Mouse (Mus musculus): ENCODE measurements around the gene Atoh8. TPM values are rescaled to one million over a fixed set of nuclear protein-coding genes. Genes with fewer than 3 reads are reported as not detected.

Atoh8 gene
- polyA plus RNA-seq, 1 experiment from 2014 or later: 3.1 TPM

DNA sequence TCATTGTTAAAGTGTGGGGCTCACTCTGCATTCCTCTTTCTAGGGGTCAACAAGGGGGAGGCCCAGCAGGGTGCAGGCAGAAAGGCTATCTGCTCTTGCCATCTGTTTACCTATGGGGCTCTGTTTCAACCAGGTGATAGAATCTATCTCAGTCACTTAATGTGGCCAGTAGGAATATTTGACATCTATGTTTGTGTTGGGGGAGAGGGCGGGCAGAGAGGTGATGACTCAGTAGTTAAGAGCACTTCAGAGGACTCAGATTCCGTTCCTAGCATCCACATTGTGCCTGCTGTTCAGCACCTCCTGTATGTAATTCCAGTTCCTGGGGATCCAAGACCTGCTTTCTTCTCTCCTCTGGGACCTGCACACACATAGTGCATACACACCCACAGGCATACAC is 4.7 kb upstream of the Atoh8 start:
- Histone ChIP-seq H3K36me3 (ENCODE audit: control insufficient read depth, insufficient read depth, low read length) (no peaks in the 10 kb centered on the region), H3K4me2 (no peak overlapping the region), H3K27me3 (replicated peaks; ENCODE audit: control insufficient read depth, insufficient read depth, low read length) (peaks cover 56% of the 10 kb centered on the region), H3K9ac (ENCODE audit: low read depth, low read length) (no peak overlapping the region), H3K4me1 (replicated peaks; ENCODE audit: control insufficient read depth, insufficient read depth, low read length) (no peaks in the 10 kb centered on the region), H3K9me3 (ENCODE audit: control insufficient read depth, low read length) (no peaks in the 10 kb centered on the region), H3K4me3 (ENCODE audit: low read depth, low read length) (no peak overlapping the region), H3K27ac (ENCODE audit: low read depth, low read length) (no peak overlapping the region)
- 47% methylated on average over 2 of the region's 2 CpGs for WGBS
- DNase-seq (ENCODE audit: low spot score): no peak
- no peak for ATAC-seq (replicated peaks; ENCODE audit: low FRiP score)

DNA sequence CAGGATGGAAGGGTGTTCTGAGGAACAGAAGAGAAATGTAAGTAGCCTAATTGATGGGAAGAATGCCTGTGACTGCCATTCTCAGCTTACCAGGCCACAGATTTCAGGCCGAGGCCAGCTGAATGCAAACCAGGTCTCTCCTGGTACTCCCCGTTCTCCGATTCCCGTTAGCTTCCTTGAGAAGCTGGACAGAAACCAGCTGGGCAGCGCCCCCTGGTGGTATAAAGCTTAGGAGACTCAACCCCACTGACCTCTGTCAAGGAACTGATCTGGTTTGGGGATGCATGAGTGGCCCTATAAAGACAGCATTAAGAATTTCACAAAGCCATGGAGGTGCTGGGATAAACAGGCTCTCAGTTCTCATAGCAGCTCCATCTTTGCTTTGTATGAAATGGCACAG is 1.7 kb upstream of the Atoh8 start:
- no peaks in the 10 kb centered on the region for H3K9me3 ChIP-seq (ENCODE audit: control insufficient read depth, low read length)
- 3% methylated on average over 5 of the region's 5 CpGs for WGBS
- H3K36me3 ChIP-seq (ENCODE audit: control insufficient read depth, insufficient read depth, low read length): no peaks in the 10 kb centered on the region
- H3K4me2 ChIP-seq: no peak overlapping the region
- DNase-seq (ENCODE audit: low spot score): peak; percentile 79
- H3K27ac ChIP-seq (ENCODE audit: low read depth, low read length): no peak overlapping the region
- ATAC-seq (replicated peaks; ENCODE audit: low FRiP score): no peak
- H3K9ac ChIP-seq (ENCODE audit: low read depth, low read length): no peak overlapping the region
- no peaks in the 10 kb centered on the region for H3K4me1 ChIP-seq (replicated peaks; ENCODE audit: control insufficient read depth, insufficient read depth, low read length)
- H3K27me3 ChIP-seq (replicated peaks; ENCODE audit: control insufficient read depth, insufficient read depth, low read length): peaks cover 82% of the 10 kb centered on the region
- H3K4me3 ChIP-seq (ENCODE audit: low read depth, low read length): no peak overlapping the region

DNA sequence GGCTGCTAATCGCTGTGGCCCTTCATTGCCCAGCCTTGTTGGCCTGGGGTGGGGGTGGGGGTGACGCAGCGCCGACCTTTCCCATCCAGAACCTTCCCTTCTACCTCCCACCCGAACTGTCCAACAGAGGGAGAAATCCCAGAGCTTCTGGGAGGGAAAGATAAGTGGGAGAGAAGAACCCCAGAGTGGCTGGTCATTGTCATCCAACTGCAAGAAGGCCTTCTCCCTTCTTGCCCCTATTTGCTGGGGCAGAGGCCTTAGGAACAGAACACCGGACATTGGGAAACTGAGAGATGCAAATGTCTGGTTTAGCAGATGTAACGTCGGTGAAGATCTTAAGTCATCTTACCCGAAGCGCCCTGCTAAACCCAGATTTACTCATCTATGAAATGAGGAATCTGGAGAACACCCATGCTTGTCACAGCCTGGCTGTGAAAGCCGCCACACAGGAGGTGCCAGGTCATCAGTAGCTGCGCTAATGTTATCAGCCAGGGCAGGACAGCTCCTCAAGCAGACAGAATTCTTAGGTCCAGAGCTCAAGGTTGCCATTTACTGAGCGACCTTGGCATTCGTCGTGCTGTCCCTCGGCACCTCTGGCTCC is 530 bp upstream of the Atoh8 start:
- Histone ChIP-seq H3K36me3 (ENCODE audit: control insufficient read depth, insufficient read depth, low read length) (no peaks in the 10 kb centered on the region), H3K27ac (ENCODE audit: low read depth, low read length) (no peak overlapping the region), H3K4me2 (peak overlapping the region; percentile 83), H3K9me3 (ENCODE audit: control insufficient read depth, low read length) (no peaks in the 10 kb centered on the region), H3K9ac (ENCODE audit: low read depth, low read length) (0 out of 2 replicates have a peak overlapping the region, but pooled peaks have one; percentile 1), H3K4me3 (ENCODE audit: low read depth, low read length) (peak overlapping the region; percentile 42), H3K4me1 (replicated peaks; ENCODE audit: control insufficient read depth, insufficient read depth, low read length) (0 out of 2 replicates have a peak, but pooled peaks cover 2% of the 10 kb centered on the region), H3K27me3 (replicated peaks; ENCODE audit: control insufficient read depth, insufficient read depth, low read length) (peaks cover 79% of the 10 kb centered on the region)
- DNase-seq (ENCODE audit: low spot score): no peak
- no peak for ATAC-seq (replicated peaks; ENCODE audit: low FRiP score)
- 18% methylated on average over 16 of the region's 16 CpGs for WGBS

DNA sequence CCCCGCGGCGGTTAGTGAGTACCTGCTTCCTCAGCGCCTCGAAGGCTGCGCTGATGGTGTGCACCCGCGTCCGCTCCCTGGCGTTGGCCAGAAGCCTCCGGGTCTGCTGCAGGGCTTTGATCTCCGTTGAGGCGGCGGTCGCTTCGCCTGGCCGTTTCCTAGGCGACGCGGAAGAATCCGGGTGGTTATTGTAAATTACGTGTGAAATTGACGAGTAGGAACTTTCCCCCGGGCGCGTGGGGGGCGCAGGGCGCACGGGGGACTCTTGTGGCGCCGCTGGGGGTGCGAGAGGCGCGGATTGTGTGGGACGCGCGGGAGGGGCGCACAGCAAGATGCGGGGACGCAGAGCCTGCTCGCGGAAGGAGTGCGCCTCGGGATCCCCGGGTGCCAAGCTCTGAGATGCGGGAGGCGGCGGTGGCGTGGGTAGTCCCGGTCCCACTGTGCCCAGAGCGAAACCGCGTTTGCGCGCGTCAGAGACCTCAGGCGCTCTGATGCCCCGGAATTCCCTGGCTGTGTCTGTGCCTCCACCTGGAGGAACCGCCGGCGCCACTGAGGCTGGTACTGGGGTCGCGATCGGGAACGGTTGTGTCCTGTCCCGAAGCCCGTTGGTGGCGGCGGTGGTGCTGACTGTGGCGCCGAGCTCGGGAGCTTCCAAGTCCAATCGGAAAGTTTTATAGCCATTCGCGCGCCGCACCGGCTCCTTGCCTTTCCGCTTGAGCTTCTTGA is 842 bp downstream of the Atoh8 start:
- no peaks in the 10 kb centered on the region for H3K36me3 ChIP-seq (ENCODE audit: control insufficient read depth, insufficient read depth, low read length)
- H3K27me3 ChIP-seq (replicated peaks; ENCODE audit: control insufficient read depth, insufficient read depth, low read length): peaks cover 85% of the 10 kb centered on the region
- no peak for ATAC-seq (replicated peaks; ENCODE audit: low FRiP score)
- H3K4me1 ChIP-seq (replicated peaks; ENCODE audit: control insufficient read depth, insufficient read depth, low read length): 0 out of 2 replicates have a peak, but pooled peaks cover 2% of the 10 kb centered on the region
- no peaks in the 10 kb centered on the region for H3K9me3 ChIP-seq (ENCODE audit: control insufficient read depth, low read length)
- H3K27ac ChIP-seq (ENCODE audit: low read depth, low read length): no peak overlapping the region
- peak overlapping the region; percentile 83 for H3K4me2 ChIP-seq
- DNase-seq (ENCODE audit: low spot score): peak; percentile 57
- peak overlapping the region; percentile 42 for H3K4me3 ChIP-seq (ENCODE audit: low read depth, low read length)
- under 1% methylated on average over 79 of the region's 79 CpGs for WGBS
- H3K9ac ChIP-seq (ENCODE audit: low read depth, low read length): peak overlapping the region; percentile 1; the same call in 1 of the 2 replicates

DNA sequence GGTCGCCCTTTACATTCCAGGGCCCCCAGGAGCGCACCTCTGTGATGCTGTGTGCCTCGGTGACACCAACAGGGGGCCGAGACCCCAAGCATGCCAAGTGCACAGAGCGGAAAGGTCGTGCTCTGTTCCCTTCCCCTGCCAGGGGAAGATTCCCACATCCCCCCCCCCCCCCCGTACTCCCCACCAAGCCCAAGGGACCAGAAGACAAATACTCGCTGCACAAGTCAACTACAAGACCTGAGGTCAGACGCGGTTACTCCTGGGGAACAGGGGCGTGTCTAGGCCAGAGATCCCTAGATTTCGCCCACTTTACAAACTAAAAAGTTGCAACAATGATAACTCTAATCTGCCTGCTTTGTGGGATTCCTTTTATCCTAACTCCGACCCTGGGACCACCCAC is 1.4 kb downstream of the Atoh8 start:
- Histone ChIP-seq H3K4me2 (peak overlapping the region; percentile 83), H3K9ac (ENCODE audit: low read depth, low read length) (no peak overlapping the region), H3K4me1 (replicated peaks; ENCODE audit: control insufficient read depth, insufficient read depth, low read length) (0 out of 2 replicates have a peak, but pooled peaks cover 2% of the 10 kb centered on the region), H3K36me3 (ENCODE audit: control insufficient read depth, insufficient read depth, low read length) (no peaks in the 10 kb centered on the region), H3K27me3 (replicated peaks; ENCODE audit: control insufficient read depth, insufficient read depth, low read length) (peaks cover 84% of the 10 kb centered on the region), H3K9me3 (ENCODE audit: control insufficient read depth, low read length) (no peaks in the 10 kb centered on the region), H3K27ac (ENCODE audit: low read depth, low read length) (no peak overlapping the region), H3K4me3 (ENCODE audit: low read depth, low read length) (peak overlapping the region; percentile 42)
- no peak for DNase-seq (ENCODE audit: low spot score)
- WGBS: under 1% methylated on average over 12 of the region's 13 CpGs
- no peak for ATAC-seq (replicated peaks; ENCODE audit: low FRiP score)

DNA sequence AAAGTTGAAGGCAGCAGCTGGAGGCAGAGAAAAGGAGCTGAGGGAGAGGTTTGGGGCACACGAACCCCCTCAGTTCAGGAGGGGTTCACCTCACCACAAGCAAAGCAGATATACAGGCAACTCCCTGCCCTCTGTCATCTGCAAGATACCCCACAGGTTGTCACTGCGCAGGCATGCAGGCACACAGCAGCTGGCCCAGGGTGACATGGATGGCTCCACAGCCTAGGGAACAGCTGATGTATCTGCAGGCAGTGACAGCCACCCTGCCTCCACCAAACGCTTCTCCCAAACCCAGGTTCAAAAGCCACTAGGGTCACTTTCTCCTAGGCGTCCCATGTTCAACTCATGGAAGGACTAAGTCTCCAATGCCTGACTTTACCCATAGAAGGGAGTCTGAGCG is 2.5 kb downstream of the Atoh8 start:
- no peaks in the 10 kb centered on the region for H3K9me3 ChIP-seq (ENCODE audit: control insufficient read depth, low read length)
- DNase-seq (ENCODE audit: low spot score) (no peak), ATAC-seq (replicated peaks; ENCODE audit: low FRiP score) (no peak)
- peak overlapping the region; percentile 83 for H3K4me2 ChIP-seq
- H3K27me3 ChIP-seq (replicated peaks; ENCODE audit: control insufficient read depth, insufficient read depth, low read length): peaks cover 83% of the 10 kb centered on the region
- 43% methylated on average over 5 of the region's 5 CpGs for WGBS
- H3K9ac ChIP-seq (ENCODE audit: low read depth, low read length): no peak overlapping the region
- no peak overlapping the region for H3K4me3 ChIP-seq (ENCODE audit: low read depth, low read length)
- 0 out of 2 replicates have a peak, but pooled peaks cover 2% of the 10 kb centered on the region for H3K4me1 ChIP-seq (replicated peaks; ENCODE audit: control insufficient read depth, insufficient read depth, low read length)
- no peaks in the 10 kb centered on the region for H3K36me3 ChIP-seq (ENCODE audit: control insufficient read depth, insufficient read depth, low read length)
- no peak overlapping the region for H3K27ac ChIP-seq (ENCODE audit: low read depth, low read length)

DNA sequence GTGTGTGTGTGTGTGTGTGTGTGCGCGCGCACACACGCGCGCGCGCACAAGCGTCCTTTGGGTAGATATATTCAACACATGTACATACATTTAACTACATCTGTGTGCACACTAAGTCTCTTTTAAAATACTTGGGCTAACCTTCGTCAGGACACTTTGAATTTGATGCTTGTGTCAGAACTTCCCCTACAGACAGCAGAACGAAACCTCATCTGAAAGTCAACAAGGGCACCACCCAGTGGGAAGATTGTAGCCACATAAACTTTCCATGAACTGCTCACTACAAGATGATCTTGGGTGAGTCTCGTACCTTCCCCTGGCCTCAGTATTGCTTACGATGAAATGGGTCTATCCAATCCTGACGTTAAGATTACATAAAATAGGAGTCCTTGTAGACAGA is 3.0 kb downstream of the Atoh8 start:
- ATAC-seq (replicated peaks; ENCODE audit: low FRiP score) (no peak), DNase-seq (ENCODE audit: low spot score) (no peak)
- H3K27ac ChIP-seq (ENCODE audit: low read depth, low read length): no peak overlapping the region
- 83% methylated on average over 14 of the region's 14 CpGs for WGBS
- H3K9ac ChIP-seq (ENCODE audit: low read depth, low read length): no peak overlapping the region
- no peaks in the 10 kb centered on the region for H3K9me3 ChIP-seq (ENCODE audit: control insufficient read depth, low read length)
- no peak overlapping the region for H3K4me3 ChIP-seq (ENCODE audit: low read depth, low read length)
- H3K4me1 ChIP-seq (replicated peaks; ENCODE audit: control insufficient read depth, insufficient read depth, low read length): 0 out of 2 replicates have a peak, but pooled peaks cover 2% of the 10 kb centered on the region
- H3K36me3 ChIP-seq (ENCODE audit: control insufficient read depth, insufficient read depth, low read length): no peaks in the 10 kb centered on the region
- peaks cover 81% of the 10 kb centered on the region for H3K27me3 ChIP-seq (replicated peaks; ENCODE audit: control insufficient read depth, insufficient read depth, low read length)
- no peak overlapping the region for H3K4me2 ChIP-seq

DNA sequence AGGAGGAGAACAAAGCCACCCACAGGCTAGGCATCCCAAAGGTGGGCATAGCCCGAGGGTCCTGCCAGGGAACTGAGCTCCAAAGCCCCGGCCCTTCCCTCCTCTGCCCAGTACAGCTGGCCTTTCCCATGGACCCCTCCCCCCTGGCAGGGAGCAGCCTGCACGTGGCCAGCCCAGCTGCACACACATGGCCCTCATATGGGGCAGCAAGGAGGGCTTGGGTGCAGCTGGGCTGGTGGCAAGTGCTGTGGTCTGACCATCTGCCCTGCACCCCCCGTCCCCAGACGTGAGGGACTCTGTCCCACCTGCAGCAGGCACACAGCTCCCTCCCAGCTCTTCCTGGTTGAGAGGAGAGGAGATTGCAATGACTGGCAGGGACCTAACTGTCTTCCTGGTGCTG is 4.5 kb downstream of the Atoh8 start:
- H3K27ac ChIP-seq (ENCODE audit: low read depth, low read length): no peak overlapping the region
- 35% methylated on average over 5 of the region's 5 CpGs for WGBS
- H3K27me3 ChIP-seq (replicated peaks; ENCODE audit: control insufficient read depth, insufficient read depth, low read length): peaks cover 68% of the 10 kb centered on the region
- ATAC-seq (replicated peaks; ENCODE audit: low FRiP score): no peak
- H3K9me3 ChIP-seq (ENCODE audit: control insufficient read depth, low read length): no peaks in the 10 kb centered on the region
- no peaks in the 10 kb centered on the region for H3K36me3 ChIP-seq (ENCODE audit: control insufficient read depth, insufficient read depth, low read length)
- no peak for DNase-seq (ENCODE audit: low spot score)
- H3K4me2 ChIP-seq: no peak overlapping the region
- no peak overlapping the region for H3K9ac ChIP-seq (ENCODE audit: low read depth, low read length)
- no peak overlapping the region for H3K4me3 ChIP-seq (ENCODE audit: low read depth, low read length)
- peaks cover 5% of the 10 kb centered on the region; the same call in 1 of the 2 replicates for H3K4me1 ChIP-seq (replicated peaks; ENCODE audit: control insufficient read depth, insufficient read depth, low read length)
